Mouse (Mus musculus) monocyte, adult 2 months (primary cell): ENCODE results near the gene Gdpd5.
"Not testable (repeated sequence)": the region's sequence is repeated elsewhere in the genome, so short reads cannot be mapped to it uniquely, and the experiment has no call there.

Experiments used
- DNase-seq, 2 experiments: peaks; one replicate each; pipeline ENCODE4 v3.0.0; 2022; ENCODE audit warnings: low spot score in 2 of 2, low read depth in 1 of 2

Gdpd5 gene

DNA sequence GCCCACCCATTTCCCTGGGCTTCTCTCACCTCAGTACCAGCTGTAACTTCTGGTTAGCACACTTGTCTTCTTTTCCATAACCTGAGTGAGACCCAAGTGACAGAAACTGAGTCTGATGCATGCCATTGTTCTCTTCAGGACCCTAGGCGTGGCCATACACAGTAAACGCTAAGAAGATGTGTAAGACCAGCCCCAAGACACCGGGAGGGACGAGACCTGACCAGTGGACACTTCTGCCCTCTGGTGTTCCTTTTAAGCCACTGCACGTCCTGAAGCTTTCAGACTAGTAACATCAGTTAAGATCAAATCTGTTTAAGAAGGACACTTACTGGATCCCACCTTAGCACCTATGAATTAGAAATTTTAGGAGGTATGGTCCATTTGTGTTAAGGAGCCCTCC is 16.1 kb upstream of the Gdpd5 start:
- no peak for DNase-seq

- no peak for DNase-seq
These were observed 14.5 kb upstream of the Gdpd5 start for GRCm38 (mm10) chr7:99366716-99367115.

GRCm38 (mm10) chr7:99374325-99374724 is 6.9 kb upstream of the Gdpd5 start:
- not testable (repeated sequence) for DNase-seq

DNA sequence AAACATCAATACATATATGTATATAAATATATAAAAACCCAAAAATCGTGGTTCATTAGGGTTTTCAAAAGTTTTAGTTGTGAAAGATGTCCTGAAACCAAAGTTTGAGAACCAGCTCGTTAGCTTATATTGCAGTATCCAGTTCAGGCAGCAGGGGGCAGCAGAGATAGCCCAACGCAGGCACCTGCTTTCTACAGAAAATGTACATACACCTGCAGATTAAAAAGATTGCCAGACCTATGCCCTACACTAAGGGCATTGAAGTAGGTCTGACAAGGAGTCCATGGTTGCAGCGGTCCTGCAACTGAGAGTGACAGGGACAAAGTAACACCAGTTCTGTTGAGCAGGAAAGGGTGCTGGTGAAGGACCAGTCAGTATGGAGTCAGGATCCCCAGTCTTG is 5.8 kb upstream of the Gdpd5 start:
- peak in 1 of 2 experiments; percentile 57 for DNase-seq

DNA sequence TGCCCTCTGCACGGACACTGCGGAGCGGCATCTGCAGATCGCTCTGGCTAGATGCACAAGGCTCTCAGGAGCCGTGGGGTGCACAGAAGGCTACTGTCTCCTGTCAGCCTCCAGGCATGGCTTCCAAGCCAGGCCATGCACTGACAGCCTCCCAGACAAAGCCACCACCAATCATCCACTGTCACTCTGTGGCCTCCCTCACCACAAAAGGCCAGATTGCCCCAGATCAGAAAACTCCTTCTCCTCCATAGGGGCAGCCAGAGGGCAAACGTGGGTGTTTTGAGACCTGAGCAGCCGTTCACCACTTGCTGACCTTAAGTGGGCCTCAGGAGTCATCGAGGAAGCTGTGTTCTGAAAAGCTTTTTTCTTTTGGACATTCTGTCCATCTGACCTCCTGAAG is 2.3 kb upstream of the Gdpd5 start:
- DNase-seq: no peak

- no peak for DNase-seq
These were observed 562 bp upstream of the Gdpd5 start for GRCm38 (mm10) chr7:99380491-99381213.

DNA sequence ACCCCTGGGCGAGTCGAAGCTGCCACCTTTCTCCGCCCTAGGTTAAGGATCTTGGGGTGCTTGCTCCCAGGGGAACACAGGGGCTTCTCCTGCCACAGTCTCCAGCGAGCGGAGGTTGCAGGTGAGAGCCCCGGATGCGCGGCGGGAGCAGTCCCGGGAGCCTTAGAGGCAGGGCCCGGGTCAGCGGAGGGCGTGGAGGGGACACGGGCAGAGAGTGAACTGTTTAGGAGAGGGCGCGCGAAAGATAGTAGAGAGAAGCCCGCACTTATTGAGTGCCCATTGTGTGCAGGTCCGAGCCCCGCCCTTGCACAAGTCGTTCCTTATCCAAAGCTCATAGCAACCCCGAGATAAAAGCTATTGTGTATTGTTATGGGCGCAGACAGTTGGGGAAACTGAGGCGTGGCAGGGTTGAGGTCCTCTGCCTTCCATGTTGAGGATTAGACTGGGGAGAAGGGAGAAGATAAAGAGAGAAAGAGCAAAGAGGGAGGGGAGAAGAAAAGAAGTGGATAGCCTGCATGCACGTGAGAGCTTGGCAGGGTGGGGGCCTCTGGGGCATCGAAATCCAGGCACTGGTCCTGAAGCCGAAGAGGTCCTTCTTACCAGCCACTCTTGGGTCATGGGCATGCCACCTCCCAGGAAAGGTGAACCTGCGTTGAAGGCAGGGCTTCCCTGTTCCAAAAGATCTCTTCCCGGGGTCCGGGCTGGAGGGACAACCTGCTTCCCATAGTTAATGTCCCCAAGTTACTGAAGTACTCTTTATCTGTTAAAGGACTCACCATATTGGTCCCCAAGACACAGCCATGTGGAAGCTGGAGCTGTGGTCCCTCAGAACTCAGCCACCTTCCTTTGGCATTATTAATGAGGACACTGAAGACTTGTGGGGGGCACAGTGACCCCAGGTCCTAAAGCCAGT is 1.1 kb downstream of the Gdpd5 start:
- DNase-seq: no peak

DNA sequence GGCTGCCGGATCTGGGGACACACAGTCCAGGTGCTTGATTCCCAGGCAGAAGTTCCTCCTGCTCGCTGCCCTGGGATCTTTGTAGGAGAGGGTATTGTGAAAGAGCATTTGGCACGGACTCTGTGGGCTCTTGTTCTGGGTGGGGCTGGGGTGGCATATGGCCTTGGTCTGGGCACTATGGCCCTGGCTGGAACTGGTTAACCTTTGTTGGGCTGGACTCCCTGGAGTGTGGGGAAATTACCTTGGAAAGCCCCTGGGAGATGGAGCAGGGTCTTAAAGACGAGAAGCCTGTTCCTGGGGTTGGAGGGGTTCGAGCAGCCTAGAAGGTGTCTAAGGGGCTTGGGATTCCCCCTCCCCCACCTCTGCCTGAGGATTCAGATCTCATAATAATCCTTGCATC is 2.0 kb downstream of the Gdpd5 start:
- no peak for DNase-seq

- no peak for DNase-seq
These were observed 2.9 kb downstream of the Gdpd5 start for GRCm38 (mm10) chr7:99384101-99384611.

- DNase-seq: no peak
These were observed 4.8 kb downstream of the Gdpd5 start for GRCm38 (mm10) chr7:99386030-99386429.

DNA sequence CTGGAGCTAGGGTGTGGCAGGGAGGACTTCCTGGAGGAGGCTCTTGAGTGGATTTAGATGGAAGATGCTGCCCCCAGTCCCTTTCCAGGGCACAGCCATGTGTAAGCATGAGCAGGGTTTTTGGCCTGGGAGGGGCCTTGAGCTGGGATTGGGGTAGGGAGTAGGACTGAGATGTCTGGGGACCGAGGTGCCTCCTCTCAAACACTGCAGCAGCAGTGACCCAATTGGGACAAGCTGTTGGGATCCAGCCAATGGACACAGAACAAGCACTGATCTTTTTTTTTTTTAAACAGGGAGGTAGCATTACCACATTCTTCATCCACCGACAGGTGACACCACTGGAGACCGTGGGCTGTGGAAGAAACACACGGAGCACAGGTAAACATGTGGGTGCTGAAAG is 5.6 kb downstream of the Gdpd5 start:
- DNase-seq: no peak

DNA sequence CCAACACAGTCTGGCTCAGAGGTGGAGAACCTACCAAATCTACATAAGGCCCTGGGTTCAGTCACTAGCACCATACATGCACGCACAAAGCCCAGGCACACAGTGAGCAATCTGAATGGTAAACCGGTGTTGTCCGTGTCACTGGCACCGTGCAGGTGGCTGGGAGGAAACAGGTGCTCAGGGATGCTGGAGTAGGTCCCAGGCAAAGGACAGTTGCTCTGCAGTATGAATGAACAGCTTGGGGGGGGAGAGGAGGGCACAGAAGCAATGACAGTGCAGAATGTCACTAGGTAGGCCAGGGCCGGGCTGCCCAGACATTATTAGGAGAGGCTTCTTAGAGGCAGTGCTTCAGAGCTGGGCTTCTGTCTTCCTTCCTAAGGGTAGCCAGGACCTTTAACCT is 6.1 kb downstream of the Gdpd5 start:
- DNase-seq: no peak

DNA sequence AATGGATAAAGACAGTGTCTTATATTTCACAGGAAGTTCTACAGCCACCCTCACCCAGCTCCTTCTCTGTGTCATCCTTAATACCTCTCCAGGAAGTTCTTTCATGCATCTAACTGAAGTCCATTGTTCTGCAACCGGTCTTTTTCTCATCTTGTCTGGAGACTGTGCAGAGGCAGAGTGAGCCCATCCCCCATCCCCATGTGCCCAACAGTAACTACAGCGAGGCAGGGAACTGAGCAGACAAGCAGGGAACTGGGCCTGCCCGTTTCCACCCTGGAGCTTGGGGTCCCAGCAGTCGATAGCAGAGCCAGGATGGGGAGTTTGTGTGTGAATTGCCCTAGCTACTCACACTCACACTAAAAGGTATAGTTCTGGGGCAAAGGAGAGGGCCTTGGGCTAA is 9.3 kb downstream of the Gdpd5 start:
- no peak for DNase-seq

- no peak for DNase-seq
These were observed 11.5 kb downstream of the Gdpd5 start for GRCm38 (mm10) chr7:99392696-99393095.

DNA sequence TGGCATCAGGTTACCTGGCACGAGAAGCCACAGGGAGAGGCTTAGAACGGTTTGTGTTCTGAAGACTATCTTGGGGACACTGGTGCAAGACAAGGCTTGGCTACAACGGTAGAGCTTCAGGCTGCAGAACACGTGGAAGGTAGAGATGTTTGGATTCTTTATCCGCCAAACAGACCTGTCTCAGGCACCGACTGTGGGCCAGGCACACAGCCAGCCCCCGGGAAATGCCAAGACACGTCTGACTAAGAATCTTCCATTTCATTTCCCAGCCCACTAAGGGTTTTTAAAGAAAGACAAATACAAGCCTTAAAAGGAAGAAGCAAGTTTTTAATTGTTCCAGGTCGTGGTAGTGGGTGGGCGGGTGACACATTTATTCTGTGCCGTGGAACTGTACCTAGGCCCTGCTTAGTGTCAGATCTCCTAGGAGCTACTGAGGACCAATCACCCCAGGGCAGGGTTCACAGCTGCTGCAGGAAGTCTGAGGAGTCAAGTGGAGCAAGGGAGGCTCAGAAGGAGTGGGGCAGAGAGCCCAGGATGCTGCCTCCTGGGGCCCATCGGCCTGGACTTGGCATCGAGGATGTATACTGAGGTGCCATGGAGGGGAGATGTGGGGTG is 12.6 kb downstream of the Gdpd5 start:
- DNase-seq: no peak

DNA sequence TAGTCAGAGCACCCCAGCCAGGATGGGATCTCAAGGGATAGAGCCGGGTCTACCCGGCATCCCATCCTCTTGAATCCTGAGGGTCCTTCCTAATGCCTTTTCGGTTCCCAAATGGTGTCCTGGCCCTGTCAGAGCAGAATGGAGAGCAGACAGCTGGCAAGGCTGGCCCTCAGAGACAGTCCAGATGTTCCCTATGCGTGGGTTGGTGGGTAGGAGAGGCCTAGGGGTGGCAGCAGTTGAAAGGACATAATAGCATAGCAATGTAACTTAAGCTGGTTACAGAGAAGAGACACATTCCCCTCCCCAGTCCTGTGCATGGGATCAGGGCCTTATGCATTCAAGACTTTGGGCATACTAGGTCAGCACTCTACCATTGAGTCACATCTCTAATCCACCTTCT is 14.2 kb downstream of the Gdpd5 start:
- no peak for DNase-seq

GRCm38 (mm10) chr7:99395908-99396616 is 14.8 kb downstream of the Gdpd5 start:
- DNase-seq: no peak

GRCm38 (mm10) chr7:99396994-99397659 is 15.9 kb downstream of the Gdpd5 start:
- DNase-seq: no peak

DNA sequence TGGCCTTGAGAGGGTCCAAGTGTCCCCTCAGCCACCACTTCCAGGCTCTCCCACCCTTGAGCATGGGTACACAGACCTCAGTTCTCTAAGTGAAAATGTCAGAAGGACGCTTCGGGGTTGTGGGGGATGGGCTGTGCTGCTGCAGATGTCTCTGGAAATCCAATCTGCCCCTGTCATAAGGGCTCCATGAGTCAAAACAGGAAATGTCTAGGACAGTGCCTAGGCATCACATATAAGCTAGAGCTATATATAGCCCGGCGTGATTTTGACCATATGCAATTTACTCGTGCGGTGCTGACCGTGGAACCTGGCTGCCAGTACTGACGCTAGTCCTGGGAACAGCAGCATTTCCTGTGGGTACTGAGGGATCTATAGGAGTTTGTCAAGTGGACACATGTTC is 20.2 kb downstream of the Gdpd5 start:
- DNase-seq: no peak

DNA sequence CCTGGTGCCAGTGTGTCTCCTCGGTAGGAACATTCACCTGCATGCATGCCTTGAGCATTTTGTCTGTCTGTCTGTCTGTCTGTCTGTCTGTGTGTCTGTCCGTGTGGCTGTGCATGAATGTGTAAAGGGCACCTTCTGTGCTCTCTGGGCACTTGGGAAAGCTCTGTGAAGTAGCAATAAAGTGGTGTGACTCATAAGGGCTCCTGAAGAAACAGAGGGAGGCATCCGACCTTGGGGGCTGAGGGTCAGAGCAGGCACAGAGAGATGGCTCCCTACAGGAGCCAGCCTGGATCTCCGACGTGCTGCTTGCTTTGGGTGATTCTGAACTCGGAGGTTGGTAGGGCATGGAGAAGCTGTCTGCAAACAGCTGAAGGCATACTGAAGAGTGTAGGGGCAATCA is 21.3 kb downstream of the Gdpd5 start:
- DNase-seq: no peak

DNA sequence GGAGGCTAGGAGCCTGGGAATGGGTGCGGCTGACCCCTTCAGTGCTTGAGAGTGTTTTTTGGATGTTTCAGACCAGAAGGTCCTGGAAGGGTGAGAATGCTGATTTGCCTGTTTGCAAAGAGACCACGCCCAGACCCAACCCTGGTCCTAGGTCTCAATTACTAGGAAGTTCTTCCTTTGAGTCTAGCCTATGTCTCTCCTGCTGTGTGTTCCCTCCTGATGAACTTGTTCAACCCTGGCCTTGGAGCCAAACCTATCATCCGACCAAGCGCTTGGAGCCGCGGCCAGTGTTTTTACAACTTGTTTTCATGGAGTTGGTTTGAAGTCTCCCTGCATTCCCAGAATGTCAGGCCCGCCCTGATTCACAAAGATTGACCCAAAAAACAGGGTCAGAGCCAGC is 22.0 kb downstream of the Gdpd5 start:
- DNase-seq: no peak
